Mouse (Mus musculus) forebrain, postnatal 0 days (tissue): ENCODE data around the gene Ugt1a8. TPM values are rescaled to one million over a fixed set of nuclear protein-coding genes. Genes with fewer than 3 reads are reported as not detected.
A peak's percentile ranks its signal among the peaks of the same experiment; 100 is the strongest.

ENCODE experiments used
- ATAC-seq: fragments of 200-750 bp; cut with Nextera tagmentation; 2 replicates; pipeline ENCODE4 v1.8.0; 2017; ENCODE audit warnings: mild to moderate bottlenecking, moderate library complexity
- DNase-seq: peaks from one replicate; pipeline ENCODE4 v3.0.0-alpha.2; 2015
- H3K27ac ChIP-seq: fragments of 300-500 bp; sonication (generic); 2 replicates; pipeline ENCODE4 v1.5.1; 2014; ENCODE audit warnings: low read depth, mild to moderate bottlenecking, antibody characterized with exemption, low read length, moderate library complexity, mixed read lengths
- H3K27me3 ChIP-seq: fragments of 300-500 bp; sonication (generic); 2 replicates; pipeline ENCODE4 v1.6.1; 2014; ENCODE audit warnings: mild to moderate bottlenecking, low read length, mixed read lengths; ENCODE audit not compliant: insufficient read depth
- H3K36me3 ChIP-seq: fragments of 300-500 bp; sonication (generic); 2 replicates; pipeline ENCODE4 v1.6.1; 2014; ENCODE audit warnings: mild to moderate bottlenecking, moderate library complexity; ENCODE audit not compliant: insufficient read depth
- H3K4me1 ChIP-seq: fragments of 300-500 bp; sonication (generic); 2 replicates; pipeline ENCODE4 v1.6.1; 2014; ENCODE audit warnings: antibody characterized with exemption; ENCODE audit not compliant: insufficient read depth
- H3K4me2 ChIP-seq: fragments of 300-500 bp; sonication (generic); 2 replicates; pipeline ENCODE4 v1.6.1; 2014; ENCODE audit warnings: low read depth, mild to moderate bottlenecking, moderate library complexity
- H3K4me3 ChIP-seq: fragments of 300-500 bp; sonication (generic); 2 replicates; pipeline ENCODE4 v1.5.1; 2014; ENCODE audit warnings: low read depth, low read length, mixed read lengths
- H3K9ac ChIP-seq: fragments of 300-500 bp; sonication (generic); 2 replicates; pipeline ENCODE4 v1.6.1; 2014; ENCODE audit warnings: mild to moderate bottlenecking
- H3K9me3 ChIP-seq: fragments of 300-500 bp; sonication (generic); 2 replicates; pipeline ENCODE4 v1.6.1; 2016; ENCODE audit warnings: low read length
- CTCF ChIP-seq: sonication (generic); IDR thresholded peaks from 2 replicates; pipeline ENCODE4 v1.5.1; 2016; ENCODE audit warnings: antibody characterized with exemption, control low read depth, low read depth
- WGBS: fragments of 180-500 bp; shearing (Covaris S2); extraction: QIAGEN DNeasy Blood & Tissue Kit; methylation state at CpG from one replicate; pipeline ENCODE4 v1.1.7; 2014; 5-methylcytosine and 5-hydroxymethylcytosine counted together
- polyA plus RNA-seq: library from polyadenylated mRNA; unstranded; fragments of >200 nt; fragmentation: Nextera tagmentation; extraction: Ambion mirVana; gene quantifications from 2 replicates; pipeline ENCODE4 v1.2.1, GENCODE M21; 2015
- total RNA-seq: library from RNA; depleted of rRNA; stranded (reverse); fragments of >200 nt; gene quantifications from 2 replicates; pipeline ENCODE4 v1.2.3, GENCODE M21; 2014

Ugt1a8 gene
- total and polyA plus RNA-seq, 2 experiments from 2014 or later: not detected

DNA sequence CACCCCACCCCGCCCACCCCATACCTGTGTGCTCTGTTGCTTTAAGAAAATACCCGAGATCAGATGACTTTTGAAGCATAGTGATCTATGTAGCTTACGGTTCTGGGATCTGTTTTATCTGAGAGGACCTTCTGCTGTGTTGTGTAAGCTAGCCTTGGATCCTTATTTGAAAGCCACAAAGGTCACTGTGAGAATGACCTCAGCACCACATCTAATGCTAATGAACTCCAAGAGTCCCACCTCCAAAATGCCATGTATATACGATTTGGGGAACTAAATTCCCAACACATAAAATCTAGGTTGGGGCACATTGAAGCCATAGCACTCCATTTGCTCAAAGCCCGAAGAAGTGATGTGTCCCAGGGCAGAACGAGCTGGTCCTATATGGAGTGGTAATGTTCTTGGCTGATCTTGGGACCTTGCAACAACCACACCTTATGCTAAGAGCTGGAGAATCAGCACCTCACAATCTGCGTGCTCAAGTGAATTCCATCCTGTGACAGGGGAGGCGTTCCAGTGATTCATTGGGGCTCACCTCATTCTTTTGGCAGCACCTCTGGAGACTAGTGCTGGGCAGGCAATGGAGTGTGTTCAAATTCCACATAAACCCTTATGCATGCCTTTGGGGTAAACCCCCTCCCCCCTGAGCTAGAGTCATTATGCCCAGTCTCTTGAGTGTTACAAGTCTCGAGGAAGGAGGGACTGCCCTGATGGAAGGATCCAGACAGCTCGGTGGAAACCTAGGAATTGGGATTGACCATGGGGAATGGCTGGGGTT lies 169.5 kb downstream of the Ugt1a8 start:
- Histone ChIP-seq H3K36me3 (peaks cover 30% of the 10 kb centered on the region), H3K4me2 (no peak overlapping the region), H3K9ac (no peak overlapping the region), H3K9me3 (peaks cover 59% of the 10 kb centered on the region), H3K4me3 (no peak overlapping the region), H3K4me1 (no peaks in the 10 kb centered on the region), H3K27me3 (no peaks in the 10 kb centered on the region), H3K27ac (no peak overlapping the region)
- TF ChIP-seq CTCF: no peak
- no peak for DNase-seq
- ATAC-seq: no peak
- WGBS: 81% methylated on average over 10 of the region's 10 CpGs

DNA sequence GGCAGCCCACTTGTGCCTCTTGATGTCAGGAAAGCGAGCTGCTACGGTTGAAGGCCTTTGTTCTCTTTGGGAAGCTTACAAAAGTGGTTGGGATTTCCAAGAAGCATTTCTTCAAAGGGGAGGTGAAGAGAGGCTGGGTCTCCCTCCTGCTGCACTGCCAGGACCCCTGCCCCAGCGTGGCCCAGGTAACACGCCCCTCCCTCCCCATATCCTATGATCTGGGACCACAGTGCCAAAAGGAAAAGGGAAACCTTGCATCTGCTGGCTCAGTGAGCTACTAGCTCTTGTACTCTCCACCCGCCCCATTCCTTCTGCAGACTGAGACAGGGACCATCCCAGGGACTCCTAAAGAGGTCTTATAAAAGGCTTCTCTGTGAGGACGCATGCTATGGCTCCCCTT lies 170.1 kb downstream of the Ugt1a8 start:
- H3K27me3 ChIP-seq: no peaks in the 10 kb centered on the region
- H3K4me2 ChIP-seq: no peak overlapping the region
- ATAC-seq (no peak), DNase-seq (no peak)
- peaks cover 36% of the 10 kb centered on the region for H3K36me3 ChIP-seq
- peaks cover 53% of the 10 kb centered on the region for H3K9me3 ChIP-seq
- H3K4me1 ChIP-seq: no peaks in the 10 kb centered on the region
- H3K9ac ChIP-seq: no peak overlapping the region
- no peak for TF ChIP-seq CTCF
- H3K27ac ChIP-seq: no peak overlapping the region
- 79% methylated on average over 6 of the region's 6 CpGs for WGBS
- no peak overlapping the region for H3K4me3 ChIP-seq

DNA sequence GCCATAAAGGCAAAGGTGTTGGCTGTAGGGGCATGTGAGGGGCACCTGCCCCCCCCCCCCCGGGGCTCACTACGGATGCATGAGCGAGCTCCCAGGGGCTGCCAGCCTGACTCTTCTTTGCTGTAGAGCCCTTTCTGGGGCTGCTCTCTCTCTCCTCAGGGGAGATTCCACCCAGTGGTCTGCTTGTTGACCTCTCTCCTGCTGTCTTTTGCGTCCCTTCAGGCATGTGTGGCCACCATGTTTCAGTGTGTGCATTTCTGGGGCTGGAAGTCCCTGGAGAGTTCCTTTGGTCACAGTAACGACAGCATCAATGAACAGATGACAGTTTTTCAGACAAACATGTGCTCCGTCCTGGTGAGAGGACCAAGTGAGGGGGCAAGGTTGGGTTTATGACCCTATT lies 170.7 kb downstream of the Ugt1a8 start:
- DNase-seq (no peak), ATAC-seq (no peak)
- WGBS: 68% methylated on average over 6 of the region's 6 CpGs
- Histone ChIP-seq H3K36me3 (peaks cover 43% of the 10 kb centered on the region), H3K4me3 (no peak overlapping the region), H3K27me3 (no peaks in the 10 kb centered on the region), H3K4me1 (no peaks in the 10 kb centered on the region), H3K9me3 (peaks cover 47% of the 10 kb centered on the region), H3K4me2 (no peak overlapping the region), H3K9ac (no peak overlapping the region), H3K27ac (no peak overlapping the region)
- TF ChIP-seq CTCF: no peak

DNA sequence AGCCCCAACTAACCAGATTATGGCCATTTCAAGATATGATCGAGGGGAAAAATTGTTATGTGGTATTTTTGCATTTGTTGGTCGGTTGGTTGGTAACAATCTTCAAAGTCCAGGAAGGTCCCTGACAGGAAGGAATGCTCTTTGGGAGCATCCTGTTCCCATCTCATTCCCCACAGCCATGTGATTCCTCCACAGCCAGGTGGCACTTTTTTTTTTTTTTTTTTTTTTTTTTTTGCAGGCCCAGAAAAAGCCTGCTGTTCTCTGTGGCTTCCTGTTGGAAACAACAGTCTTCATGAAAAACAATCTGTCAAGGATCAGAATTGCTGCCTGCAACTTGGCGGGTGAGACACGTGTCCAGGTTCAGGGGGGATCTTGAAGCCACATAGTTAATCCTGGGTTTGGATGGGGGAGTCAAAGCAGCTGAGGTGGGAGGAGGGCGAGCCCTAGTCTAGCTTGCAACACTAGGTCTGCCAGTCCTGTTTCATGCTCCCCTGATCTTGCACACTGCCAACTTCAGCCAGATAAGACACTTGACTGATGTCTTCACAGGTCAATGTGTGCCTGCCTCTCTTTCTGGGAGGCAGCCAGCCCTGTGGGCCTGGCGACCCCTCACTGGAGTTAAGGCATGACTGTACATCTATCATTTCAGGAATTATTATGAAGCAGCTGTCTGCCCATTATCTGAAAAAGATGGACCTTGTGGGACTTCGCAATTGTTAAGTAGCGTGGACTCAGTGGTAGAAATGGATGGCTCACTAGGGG lies 171.4 kb downstream of the Ugt1a8 start:
- 81% methylated on average over 8 of the region's 8 CpGs for WGBS
- no peaks in the 10 kb centered on the region for H3K4me1 ChIP-seq
- peaks cover 40% of the 10 kb centered on the region for H3K9me3 ChIP-seq
- no peak for DNase-seq
- no peak overlapping the region for H3K4me2 ChIP-seq
- 0 out of 2 replicates have a peak, but pooled peaks have one; percentile 1 for ATAC-seq
- no peak for TF ChIP-seq CTCF
- no peak overlapping the region for H3K27ac ChIP-seq
- peak overlapping the region; percentile 0; the same call in 1 of the 2 replicates for H3K9ac ChIP-seq
- H3K4me3 ChIP-seq: no peak overlapping the region
- H3K27me3 ChIP-seq: no peaks in the 10 kb centered on the region
- peaks cover 50% of the 10 kb centered on the region for H3K36me3 ChIP-seq

DNA sequence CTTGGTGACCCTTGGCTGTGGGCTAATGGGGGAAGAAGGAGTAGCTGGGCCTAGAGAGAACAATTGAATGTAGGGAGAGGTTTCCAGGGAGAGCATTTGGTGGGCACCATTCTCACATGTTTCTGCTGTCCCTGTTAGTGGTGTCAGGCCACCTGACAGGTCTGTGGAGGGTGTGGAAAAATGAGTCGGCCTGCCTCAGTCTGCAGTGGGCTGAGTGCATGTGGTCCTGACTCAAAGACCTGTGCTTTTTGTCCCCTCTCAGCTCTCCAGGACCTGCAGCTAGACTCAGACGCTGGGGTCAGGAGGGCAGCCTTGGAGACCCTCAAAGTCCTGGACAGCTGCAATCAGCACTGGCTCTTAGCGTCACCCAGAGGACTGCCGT lies 172.0 kb downstream of the Ugt1a8 start:
- Histone ChIP-seq H3K9me3 (peaks cover 35% of the 10 kb centered on the region), H3K27me3 (no peaks in the 10 kb centered on the region), H3K27ac (no peak overlapping the region), H3K9ac (no peak overlapping the region), H3K4me3 (no peak overlapping the region), H3K36me3 (peaks cover 56% of the 10 kb centered on the region), H3K4me2 (no peak overlapping the region), H3K4me1 (no peaks in the 10 kb centered on the region)
- TF ChIP-seq CTCF: no peak
- 0 out of 2 replicates have a peak, but pooled peaks have one; percentile 2 for ATAC-seq
- DNase-seq: no peak
- 79% methylated on average over 4 of the region's 4 CpGs for WGBS

DNA sequence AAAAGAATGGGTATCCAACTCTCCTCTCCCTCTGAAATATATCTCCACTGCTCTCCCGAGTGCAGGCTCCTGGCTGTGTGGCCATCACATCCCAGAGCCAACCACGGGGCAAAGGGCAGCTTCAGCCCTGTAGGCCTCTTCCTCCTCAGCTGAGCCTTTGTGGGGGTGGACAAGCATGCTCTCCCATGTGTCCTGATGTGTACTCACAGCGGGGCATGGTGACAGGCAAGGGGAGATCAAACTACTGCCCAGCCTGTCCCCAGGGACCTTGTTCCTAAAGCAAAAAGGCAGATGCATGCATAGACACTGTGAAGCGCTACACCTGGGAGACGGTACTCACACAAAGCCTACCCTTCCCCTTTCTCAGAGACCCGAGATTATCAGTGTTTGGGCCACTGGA lies 172.5 kb downstream of the Ugt1a8 start:
- no peak overlapping the region for H3K4me2 ChIP-seq
- H3K27me3 ChIP-seq: no peaks in the 10 kb centered on the region
- H3K9ac ChIP-seq: no peak overlapping the region
- H3K9me3 ChIP-seq: peaks cover 30% of the 10 kb centered on the region
- H3K36me3 ChIP-seq: peaks cover 61% of the 10 kb centered on the region
- DNase-seq: no peak
- no peak overlapping the region for H3K27ac ChIP-seq
- no peak overlapping the region for H3K4me3 ChIP-seq
- WGBS: 79% methylated on average over 6 of the region's 6 CpGs
- ATAC-seq: no peak
- TF ChIP-seq CTCF: no peak
- H3K4me1 ChIP-seq: no peaks in the 10 kb centered on the region
